Mouse (Mus musculus) stomach, postnatal 0 days (tissue): ENCODE results near the gene Tsr3.

Experiments used
- CTCF ChIP-seq: IDR thresholded peaks from 2 replicates; pipeline ENCODE4 v1.5.1; 2016; ENCODE audit warnings: antibody characterized with exemption, low read depth, mild to moderate bottlenecking, moderate library complexity
- EP300 ChIP-seq: optimal IDR thresholded peaks from 2 replicates; pipeline ENCODE3; 2016; ENCODE audit warnings: antibody characterized with exemption

DNA sequence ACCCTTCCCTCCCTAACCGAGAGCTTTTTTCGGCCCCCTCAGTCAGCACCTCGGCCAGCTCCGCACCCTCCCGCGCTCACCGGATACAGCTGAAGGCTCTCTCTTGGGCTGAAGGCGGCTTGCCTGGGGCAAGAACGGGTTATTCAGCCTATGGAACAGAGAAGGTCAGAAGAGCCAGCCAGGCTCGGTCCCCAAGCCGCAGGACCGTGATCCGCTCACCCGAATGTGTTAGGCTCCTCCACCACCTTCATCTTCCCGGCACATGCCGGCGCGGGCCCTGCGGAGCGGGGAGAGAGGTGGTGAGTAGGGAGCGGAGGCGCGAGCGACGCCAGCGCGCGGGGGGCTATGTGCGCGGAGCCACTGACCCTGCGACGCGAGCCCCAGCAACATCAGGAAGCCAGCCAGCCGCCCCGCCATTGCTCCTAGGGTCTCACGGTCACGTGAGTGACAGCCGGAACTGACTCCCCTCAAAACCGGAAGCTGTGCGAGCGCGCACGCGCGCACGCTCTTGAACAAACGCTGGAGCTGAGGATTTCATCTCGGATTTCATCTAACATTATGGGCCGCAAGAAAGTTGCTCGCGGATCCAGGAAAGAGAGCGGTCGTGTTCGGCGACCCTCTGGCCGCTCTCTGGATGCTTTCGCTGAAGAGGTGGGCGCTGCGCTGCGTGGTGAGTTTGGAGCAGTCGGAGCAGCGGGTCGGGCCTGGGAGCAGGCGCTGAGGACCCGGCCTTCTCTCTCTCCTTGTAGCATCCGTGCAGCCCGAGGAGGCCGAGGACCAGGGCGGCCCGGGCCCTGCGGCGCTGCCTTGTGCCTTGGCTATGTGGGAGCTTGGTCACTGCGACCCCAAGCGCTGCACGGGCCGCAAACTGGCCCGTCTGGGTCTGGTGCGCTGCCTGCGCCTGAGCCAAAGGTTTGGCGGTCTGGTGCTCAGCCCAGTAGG lies at the start of gene Tsr3, which contains the start of gene Gnptg:
- TF ChIP-seq CTCF (no peak), EP300 (no peak)
